Mouse (Mus musculus) bone marrow macrophage, adult 2 months (primary cell): Measurements from ENCODE around the gene Retreg1.
A peak's percentile ranks its signal among the peaks of the same experiment; 100 is the strongest.

ENCODE experiments used
- CTCF ChIP-seq: IDR thresholded peaks from 2 replicates; pipeline ENCODE4 v1.5.1; 2012; ENCODE audit warnings: low read depth, mild to moderate bottlenecking, low read length, moderate library complexity
- POLR2A ChIP-seq: IDR thresholded peaks from 2 replicates; pipeline ENCODE4 v1.6.1; 2012; ENCODE audit warnings: mild to moderate bottlenecking, low read depth, low read length, borderline replicate concordance

- TF ChIP-seq CTCF (peak; percentile 78), POLR2A (no peak)
Measured at GRCm38 (mm10) chr15:25900540-25900939, 57.6 kb downstream of the Retreg1 start.
